Mouse (Mus musculus) MEL (cell line): ENCODE data around the gene Fam69b. TPM values are rescaled to one million over a fixed set of nuclear protein-coding genes. Genes with fewer than 3 reads are reported as not detected.
A peak's percentile ranks its signal among the peaks of the same experiment; 100 is the strongest.

ENCODE experiments used
- DNase-seq: peaks from one replicate; pipeline ENCODE4 v3.0.0; 2011; ENCODE audit warnings: low read depth, low spot score
- H3K27ac ChIP-seq: 2 replicates; pipeline ENCODE4 v1.5.1; 2012; ENCODE audit warnings: low read depth, mild to moderate bottlenecking, control low read depth, low read length, moderate library complexity; ENCODE audit not compliant: control insufficient read depth
- H3K27me3 ChIP-seq, 2 experiments: fragments of 150-350 bp in 1 of 2; sonication (generic) in 1 of 2; 2 replicates each; pipeline ENCODE4 v1.6.1; 2012; ENCODE audit warnings: low read length in 2 of 2, mild to moderate bottlenecking in 2 of 2, improper control_type of control experiment in 1 of 2, moderate library complexity in 1 of 2; ENCODE audit not compliant: insufficient read depth in 2 of 2, control insufficient read depth in 1 of 2
- H3K36me3 ChIP-seq, 2 experiments: 2 replicates each; pipeline ENCODE4 v1.6.1; 2012 to 2014; ENCODE audit warnings: low read length in 2 of 2, improper control_type of control experiment in 1 of 2, inconsistent platforms in 1 of 2, mild to moderate bottlenecking in 1 of 2; ENCODE audit not compliant: insufficient read depth in 2 of 2, control insufficient read depth in 1 of 2
- H3K4me1 ChIP-seq, 2 experiments: fragments of 150-350 bp in 1 of 2; sonication (generic) in 1 of 2; 2 replicates each; pipeline ENCODE4 v1.6.1; 2012; ENCODE audit warnings: low read length in 2 of 2, improper control_type of control experiment in 1 of 2, mild to moderate bottlenecking in 1 of 2; ENCODE audit not compliant: insufficient read depth in 2 of 2, control insufficient read depth in 1 of 2
- H3K4me3 ChIP-seq, 2 experiments: fragments of 150-350 bp in 1 of 2; sonication (generic) in 1 of 2; 2 replicates each; pipeline ENCODE4 v1.5.1; 2012; ENCODE audit warnings: low read depth in 2 of 2, low read length in 2 of 2, mild to moderate bottlenecking in 2 of 2, moderate library complexity in 2 of 2, control low read depth in 1 of 2, improper control_type of control experiment in 1 of 2; ENCODE audit not compliant: control insufficient read depth in 1 of 2, insufficient read depth in 1 of 2
- H3K79me2 ChIP-seq: 2 replicates; pipeline ENCODE4 v1.6.1; 2012; ENCODE audit warnings: mild to moderate bottlenecking, low read length, moderate library complexity; ENCODE audit not compliant: control insufficient read depth, poor library complexity, insufficient read depth
- H3K9ac ChIP-seq: 2 replicates; pipeline ENCODE4 v1.6.1; 2012; ENCODE audit warnings: low read depth, mild to moderate bottlenecking, control low read depth, low read length, moderate library complexity; ENCODE audit not compliant: control insufficient read depth, poor library complexity, severe bottlenecking
- H3K9me3 ChIP-seq: fragments of 150-350 bp; sonication (generic); replicated peaks from 2 replicates; pipeline ENCODE4 v1.6.1; 2012; ENCODE audit warnings: mild to moderate bottlenecking, low read length, improper control_type of control experiment, moderate library complexity; ENCODE audit not compliant: insufficient read depth
- BHLHE40 ChIP-seq: IDR thresholded peaks from 2 replicates; pipeline ENCODE4 v1.6.1; 2012; ENCODE audit warnings: low read depth, mild to moderate bottlenecking, inconsistent platforms, low read length, improper control_type of control experiment, borderline replicate concordance
- CHD2 ChIP-seq: IDR thresholded peaks from 2 replicates; pipeline ENCODE4 v1.6.1; 2011; ENCODE audit warnings: low read length, improper control_type of control experiment
- CTCF ChIP-seq, 3 experiments: IDR thresholded peaks in 2 of 3; conservative IDR thresholded peaks in 1 of 3; 2 replicates each; pipeline ENCODE4 v1.5.1; 2011 to 2012; ENCODE audit warnings: low read length in 3 of 3, low read depth in 2 of 3, mild to moderate bottlenecking in 2 of 3, improper control_type of control experiment in 1 of 3, inconsistent platforms in 1 of 3, mixed read lengths in 1 of 3, moderate library complexity in 1 of 3; ENCODE audit not compliant: control insufficient read depth in 1 of 3, insufficient read depth in 1 of 3, poor library complexity in 1 of 3, severe bottlenecking in 1 of 3
- ELF1 ChIP-seq: IDR thresholded peaks from 2 replicates; pipeline ENCODE4 v1.6.1; 2014; ENCODE audit warnings: low read depth, mild to moderate bottlenecking, inconsistent platforms, low read length, improper control_type of control experiment, moderate library complexity
- EP300 ChIP-seq, 2 experiments: IDR thresholded peaks; 2 replicates each; pipeline ENCODE4 v1.6.1; 2011; ENCODE audit warnings: improper control_type of control experiment in 2 of 2, low read length in 2 of 2, low read depth in 1 of 2, mild to moderate bottlenecking in 1 of 2
- HCFC1 ChIP-seq: IDR thresholded peaks from 2 replicates; pipeline ENCODE4 v1.6.1; 2012; ENCODE audit warnings: low read depth, mild to moderate bottlenecking, inconsistent platforms, low read length, improper control_type of control experiment, moderate library complexity
- JUND ChIP-seq: IDR thresholded peaks from 2 replicates; pipeline ENCODE4 v1.6.1; 2011; ENCODE audit warnings: low read depth, mild to moderate bottlenecking, improper control_type of control experiment, low read length
- MAX ChIP-seq: IDR thresholded peaks from 2 replicates; pipeline ENCODE4 v1.6.1; 2011; ENCODE audit warnings: low read length, improper control_type of control experiment
- NELFE ChIP-seq: IDR thresholded peaks from 2 replicates; pipeline ENCODE4 v1.6.1; 2011; ENCODE audit warnings: low read depth, low read length, improper control_type of control experiment
- NRF1 ChIP-seq: IDR thresholded peaks from 2 replicates; pipeline ENCODE4 v1.6.1; 2014; ENCODE audit warnings: low read depth, mild to moderate bottlenecking, inconsistent platforms, low read length, improper control_type of control experiment, moderate library complexity; ENCODE audit not compliant: poor library complexity, insufficient read depth, severe bottlenecking
- POLR2AphosphoS2 ChIP-seq: IDR thresholded peaks from 2 replicates; pipeline ENCODE4 v1.6.1; 2011; ENCODE audit warnings: low read length, improper control_type of control experiment
- POLR2AphosphoS5 ChIP-seq: IDR thresholded peaks from 2 replicates; pipeline ENCODE4 v1.6.1; 2012; ENCODE audit warnings: low read depth, borderline replicate concordance, mild to moderate bottlenecking, inconsistent platforms, low read length, moderate library complexity, mixed read lengths
- RAD21 ChIP-seq: IDR thresholded peaks from 2 replicates; pipeline ENCODE4 v1.6.1; 2011; ENCODE audit warnings: mild to moderate bottlenecking, low read depth, low read length, improper control_type of control experiment
- SIN3A ChIP-seq: IDR thresholded peaks from 2 replicates; pipeline ENCODE4 v1.6.1; 2012; ENCODE audit warnings: low read length, improper control_type of control experiment, inconsistent platforms
- TCF12 ChIP-seq: IDR thresholded peaks from 2 replicates; pipeline ENCODE4 v1.6.1; 2014; ENCODE audit warnings: low read depth, mild to moderate bottlenecking, inconsistent platforms, low read length, improper control_type of control experiment, moderate library complexity
- ZNF384 ChIP-seq: IDR thresholded peaks from 2 replicates; pipeline ENCODE4 v1.6.1; 2012; ENCODE audit warnings: low read depth, mild to moderate bottlenecking, inconsistent platforms, low read length, improper control_type of control experiment
- polyA plus RNA-seq, 2 experiments: library from polyadenylated mRNA; stranded (reverse) in 1 of 2; unstranded in 1 of 2; fragments of >175 nt in 1 of 2; fragments of >200 nt in 1 of 2; gene quantifications; 2 replicates each; pipeline versions ENCODE4 v1.2.1 to v1.2.4; 2012; ENCODE audit warnings: low replicate concordance in 2 of 2, low read depth in 1 of 2; ENCODE audit not compliant: insufficient read length in 2 of 2, insufficient read depth in 1 of 2, missing spikeins in 1 of 2
- total RNA-seq: library from RNA; depleted of rRNA; stranded (reverse); fragments of 300-350 nt; gene quantifications from 2 replicates; pipeline ENCODE4 v1.2.3, GENCODE M21; 2012

The Fam69b gene
- total and polyA plus RNA-seq, 3 experiments = 0.42 to 0.67 TPM; not detected in 1

- TF ChIP-seq ZNF384 = peak; percentile 80
- TF ChIP-seq CHD2 = no peak
- no peak for TF ChIP-seq MAX
- TF ChIP-seq ELF1 = no peak
- TF ChIP-seq RAD21 = no peak
- no peak overlapping the region for H3K27ac ChIP-seq
- no peaks in the 10 kb centered on the region for H3K27me3 ChIP-seq
- no peaks in the 10 kb centered on the region for H3K4me1 ChIP-seq
- H3K36me3 ChIP-seq = no peaks in the 10 kb centered on the region
- H3K9me3 ChIP-seq = no peaks in the 10 kb centered on the region
- no peak overlapping the region for H3K4me3 ChIP-seq
- no peak overlapping the region for H3K9ac ChIP-seq
- DNase-seq = no peak
- H3K79me2 ChIP-seq = no peaks in the 10 kb centered on the region
Measured at GRCm38 (mm10) chr2:26594461-26594933, 33.8 kb upstream of the Fam69b start.

DNA sequence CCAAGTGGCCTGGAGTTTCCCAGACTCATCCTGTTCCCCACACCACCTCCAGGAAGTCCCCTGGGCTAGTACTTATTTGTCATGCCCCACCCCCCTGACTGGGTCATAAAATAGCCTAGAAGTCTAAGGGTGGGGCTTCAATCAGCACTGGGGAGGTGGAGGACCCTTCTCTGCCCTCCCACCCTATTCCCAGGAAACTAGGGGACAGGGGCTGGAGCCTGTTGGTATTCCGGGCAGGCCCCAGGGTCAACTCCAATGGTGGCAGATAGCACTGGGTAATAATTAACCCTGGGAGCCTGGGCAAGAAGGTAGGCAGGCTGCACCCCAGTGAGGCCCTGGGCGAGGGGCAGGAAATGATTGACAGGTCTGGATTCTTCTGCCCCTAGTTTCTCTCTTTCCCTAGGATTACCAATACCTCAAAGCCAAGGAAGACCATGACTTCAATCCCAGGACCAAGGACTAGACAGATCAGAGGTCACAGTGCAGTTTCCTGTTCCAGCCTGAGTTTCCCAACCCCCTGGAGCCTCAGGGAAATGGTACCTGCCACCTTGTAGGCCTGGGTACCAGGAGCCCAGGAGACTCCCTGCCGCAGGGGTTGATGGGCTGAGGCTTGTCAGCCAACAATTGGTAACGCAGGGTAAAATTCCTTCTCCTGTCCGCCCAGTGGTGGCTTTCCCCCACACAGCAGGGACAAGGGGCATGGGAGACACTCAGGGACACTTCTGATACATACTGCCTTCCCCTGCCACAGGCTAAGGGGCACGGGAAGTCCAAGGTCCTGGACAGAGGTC, 33.1 kb upstream of the Fam69b start:
- H3K4me3 ChIP-seq = no peak overlapping the region
- TF ChIP-seq POLR2AphosphoS5 = no peak
- no peak for TF ChIP-seq MAX
- TF ChIP-seq BHLHE40 = no peak
- no peak for TF ChIP-seq POLR2AphosphoS2
- TF ChIP-seq ELF1 = no peak
- no peak for TF ChIP-seq EP300 (IDR thresholded peaks at IDR 0.05; ENCODE audit: low read depth in 1 of 2, low read length in 2 of 2)
- no peak for TF ChIP-seq TCF12
- TF ChIP-seq NELFE = no peak
- no peak for TF ChIP-seq HCFC1
- no peak for TF ChIP-seq CTCF (IDR thresholded peaks at IDR 0.05 in 2 of 3, conservative IDR thresholded peaks at IDR 0.05 in 1 of 3; ENCODE audit: control insufficient read depth in 1 of 3, insufficient read depth in 1 of 3, low read depth in 2 of 3, low read length in 3 of 3, poor library complexity in 1 of 3, severe bottlenecking in 1 of 3)
- no peak for TF ChIP-seq SIN3A
- no peak for TF ChIP-seq JUND
- no peak for TF ChIP-seq NRF1
- H3K27me3 ChIP-seq = no peaks in the 10 kb centered on the region
- H3K79me2 ChIP-seq = no peaks in the 10 kb centered on the region
- no peaks in the 10 kb centered on the region for H3K4me1 ChIP-seq
- no peak overlapping the region for H3K27ac ChIP-seq
- no peaks in the 10 kb centered on the region for H3K9me3 ChIP-seq
- H3K36me3 ChIP-seq = no peaks in the 10 kb centered on the region
- no peak overlapping the region for H3K9ac ChIP-seq
- DNase-seq = no peak
